Mouse (Mus musculus) hindbrain, embryonic 15.5 days (tissue): Measurements from ENCODE around the gene Tprg. TPM values are rescaled to one million over a fixed set of nuclear protein-coding genes. Genes with fewer than 3 reads are reported as not detected.

ENCODE experiments used
- ATAC-seq: fragments of 200-750 bp; cut with Nextera tagmentation; 2 replicates; pipeline ENCODE4 v1.8.0; 2017; ENCODE audit warnings: low read depth, moderate number of reproducible peaks, moderate TSS enrichment; ENCODE audit not compliant: low FRiP score
- H3K27ac ChIP-seq: fragments of 300-500 bp; sonication (generic); replicated peaks from 2 replicates; pipeline ENCODE4 v1.5.1; 2015; ENCODE audit warnings: mild to moderate bottlenecking, inconsistent platforms
- H3K27me3 ChIP-seq: fragments of 300-500 bp; sonication (generic); 2 replicates; pipeline ENCODE4 v1.6.1; 2015; ENCODE audit warnings: control low read depth, inconsistent platforms
- H3K36me3 ChIP-seq: fragments of 300-500 bp; sonication (generic); 2 replicates; pipeline ENCODE4 v1.6.1; 2015; ENCODE audit warnings: control low read depth, inconsistent platforms
- H3K4me1 ChIP-seq: fragments of 300-500 bp; sonication (generic); replicated peaks from 2 replicates; pipeline ENCODE4 v1.6.1; 2015; ENCODE audit warnings: control low read depth, inconsistent platforms
- H3K4me2 ChIP-seq: fragments of 300-500 bp; sonication (generic); 2 replicates; pipeline ENCODE4 v1.6.1; 2015; ENCODE audit warnings: moderate library complexity, mild to moderate bottlenecking, inconsistent platforms
- H3K4me3 ChIP-seq: fragments of 300-500 bp; sonication (generic); 2 replicates; pipeline ENCODE4 v1.5.1; 2015; ENCODE audit warnings: mild to moderate bottlenecking, inconsistent platforms
- H3K9ac ChIP-seq: fragments of 300-500 bp; sonication (generic); 2 replicates; pipeline ENCODE4 v1.6.1; 2015; ENCODE audit warnings: inconsistent platforms
- H3K9me3 ChIP-seq: fragments of 300-500 bp; sonication (generic); 2 replicates; pipeline ENCODE4 v1.6.1; 2016; ENCODE audit warnings: control low read depth, inconsistent platforms
- WGBS: fragments of 180-500 bp; shearing (Covaris S2); methylation state at CpG from one replicate; pipeline ENCODE4 v1.1.7; 2015; 5-methylcytosine and 5-hydroxymethylcytosine counted together
- polyA plus RNA-seq: library from polyadenylated mRNA; unstranded; fragments of >200 nt; fragmentation: Nextera tagmentation; extraction: Ambion mirVana; gene quantifications from 2 replicates; pipeline ENCODE4 v1.2.1, GENCODE M21; 2015

Gene Tprg
- polyA plus RNA-seq, 1 experiment from 2014 or later, result not detected

- no peaks in the 10 kb centered on the region for H3K27me3 ChIP-seq
- ATAC-seq, result no peak
- no peaks in the 10 kb centered on the region for H3K9me3 ChIP-seq
- H3K4me1 ChIP-seq, result peaks cover 3% of the 10 kb centered on the region; the same call in 1 of the 2 replicates
- no peak overlapping the region for H3K4me3 ChIP-seq
- H3K9ac ChIP-seq, result no peak overlapping the region
- WGBS, result 75% methylated on average over 4 of the region's 4 CpGs
- no peak overlapping the region for H3K27ac ChIP-seq
- no peak overlapping the region for H3K4me2 ChIP-seq
- no peaks in the 10 kb centered on the region for H3K36me3 ChIP-seq
Measured at GRCm38 (mm10) chr16:25268276-25268675, 18.3 kb upstream of the Tprg start.

- ATAC-seq, result no peak
- no peaks in the 10 kb centered on the region for H3K27me3 ChIP-seq
- H3K9ac ChIP-seq, result no peak overlapping the region
- H3K4me1 ChIP-seq, result no peaks in the 10 kb centered on the region
- H3K36me3 ChIP-seq, result no peaks in the 10 kb centered on the region
- no peaks in the 10 kb centered on the region for H3K9me3 ChIP-seq
- H3K4me2 ChIP-seq, result no peak overlapping the region
- 88% methylated on average over 4 of the region's 4 CpGs for WGBS
- no peak overlapping the region for H3K4me3 ChIP-seq
- H3K27ac ChIP-seq, result no peak overlapping the region
Measured at GRCm38 (mm10) chr16:25282563-25282962, 4.1 kb upstream of the Tprg start.

- Histone ChIP-seq H3K27me3 (no peaks in the 10 kb centered on the region), H3K9me3 (no peaks in the 10 kb centered on the region), H3K4me2 (no peak overlapping the region), H3K9ac (no peak overlapping the region), H3K4me1 (no peaks in the 10 kb centered on the region), H3K27ac (no peak overlapping the region), H3K4me3 (no peak overlapping the region), H3K36me3 (no peaks in the 10 kb centered on the region)
- ATAC-seq, result no peak
- 78% methylated on average over 2 of the region's 2 CpGs for WGBS
Measured at GRCm38 (mm10) chr16:25293753-25294152, 7.1 kb downstream of the Tprg start.

GRCm38 (mm10) chr16:25295546-25295945, 8.9 kb downstream of the Tprg start:
- Histone ChIP-seq H3K27ac (no peak overlapping the region), H3K9me3 (no peaks in the 10 kb centered on the region), H3K4me1 (no peaks in the 10 kb centered on the region), H3K4me3 (no peak overlapping the region), H3K4me2 (no peak overlapping the region), H3K9ac (no peak overlapping the region), H3K27me3 (no peaks in the 10 kb centered on the region), H3K36me3 (no peaks in the 10 kb centered on the region)
- WGBS, result 92% methylated on average over 11 of the region's 11 CpGs
- ATAC-seq, result no peak

- Histone ChIP-seq H3K27ac (no peak overlapping the region), H3K4me2 (no peak overlapping the region), H3K4me3 (no peak overlapping the region), H3K4me1 (no peaks in the 10 kb centered on the region), H3K9ac (no peak overlapping the region), H3K27me3 (no peaks in the 10 kb centered on the region), H3K9me3 (no peaks in the 10 kb centered on the region), H3K36me3 (no peaks in the 10 kb centered on the region)
- no peak for ATAC-seq
- 88% methylated on average over 5 of the region's 5 CpGs for WGBS
Measured at GRCm38 (mm10) chr16:25296746-25297145, 10.1 kb downstream of the Tprg start.

- Histone ChIP-seq H3K27ac (no peak overlapping the region), H3K9ac (no peak overlapping the region), H3K4me1 (no peaks in the 10 kb centered on the region), H3K9me3 (no peaks in the 10 kb centered on the region), H3K4me3 (no peak overlapping the region), H3K27me3 (no peaks in the 10 kb centered on the region), H3K36me3 (no peaks in the 10 kb centered on the region), H3K4me2 (no peak overlapping the region)
- WGBS, result 43% methylated on average over 1 of the region's 1 CpGs
- no peak for ATAC-seq
Measured at GRCm38 (mm10) chr16:25298204-25298603, 11.6 kb downstream of the Tprg start.

GRCm38 (mm10) chr16:25302616-25303015, 16.0 kb downstream of the Tprg start:
- H3K9ac ChIP-seq, result no peak overlapping the region
- no peak overlapping the region for H3K27ac ChIP-seq
- H3K4me3 ChIP-seq, result no peak overlapping the region
- no peaks in the 10 kb centered on the region for H3K27me3 ChIP-seq
- ATAC-seq, result no peak
- 92% methylated on average over 4 of the region's 4 CpGs for WGBS
- H3K9me3 ChIP-seq, result no peaks in the 10 kb centered on the region
- no peaks in the 10 kb centered on the region for H3K36me3 ChIP-seq
- H3K4me2 ChIP-seq, result no peak overlapping the region
- no peaks in the 10 kb centered on the region for H3K4me1 ChIP-seq

GRCm38 (mm10) chr16:25314006-25314405, 27.4 kb downstream of the Tprg start:
- ATAC-seq, result no peak
- 86% methylated on average over 5 of the region's 5 CpGs for WGBS
- no peak overlapping the region for H3K9ac ChIP-seq

GRCm38 (mm10) chr16:25315090-25315489, 28.5 kb downstream of the Tprg start:
- H3K9me3 ChIP-seq, result no peaks in the 10 kb centered on the region
- H3K27me3 ChIP-seq, result no peaks in the 10 kb centered on the region
- no peak overlapping the region for H3K4me3 ChIP-seq
- ATAC-seq, result no peak
- no peaks in the 10 kb centered on the region for H3K4me1 ChIP-seq
- H3K9ac ChIP-seq, result no peak overlapping the region
- H3K27ac ChIP-seq, result no peak overlapping the region
- H3K36me3 ChIP-seq, result no peaks in the 10 kb centered on the region
- no peak overlapping the region for H3K4me2 ChIP-seq
- WGBS, result 80% methylated on average over 3 of the region's 3 CpGs

More at GRCm38 (mm10) chr16:25314006-25314405, 27.4 kb downstream of the Tprg start:
- Histone ChIP-seq H3K27ac (no peak overlapping the region), H3K27me3 (no peaks in the 10 kb centered on the region), H3K4me3 (no peak overlapping the region), H3K9me3 (no peaks in the 10 kb centered on the region), H3K4me1 (no peaks in the 10 kb centered on the region), H3K4me2 (no peak overlapping the region), H3K36me3 (no peaks in the 10 kb centered on the region)

GRCm38 (mm10) chr16:25325631-25326238, 39.1 kb downstream of the Tprg start:
- 85% methylated on average over 2 of the region's 2 CpGs for WGBS
- Histone ChIP-seq H3K4me1 (no peaks in the 10 kb centered on the region), H3K9ac (no peak overlapping the region), H3K27me3 (no peaks in the 10 kb centered on the region), H3K9me3 (no peaks in the 10 kb centered on the region), H3K4me3 (no peak overlapping the region), H3K4me2 (no peak overlapping the region), H3K27ac (no peak overlapping the region), H3K36me3 (no peaks in the 10 kb centered on the region)
- no peak for ATAC-seq

GRCm38 (mm10) chr16:25333279-25334219, 46.9 kb downstream of the Tprg start:
- Histone ChIP-seq H3K27ac (no peak overlapping the region), H3K9ac (no peak overlapping the region), H3K9me3 (no peaks in the 10 kb centered on the region), H3K4me1 (no peaks in the 10 kb centered on the region), H3K36me3 (no peaks in the 10 kb centered on the region), H3K4me3 (no peak overlapping the region), H3K27me3 (no peaks in the 10 kb centered on the region), H3K4me2 (no peak overlapping the region)
- no peak for ATAC-seq
- WGBS, result 52% methylated on average over 10 of the region's 10 CpGs

- ATAC-seq, result no peak
- H3K9ac ChIP-seq, result no peak overlapping the region
- no peak overlapping the region for H3K27ac ChIP-seq
- no peak overlapping the region for H3K4me3 ChIP-seq
- no peaks in the 10 kb centered on the region for H3K9me3 ChIP-seq
- WGBS, result 29% methylated on average over 4 of the region's 4 CpGs
- no peaks in the 10 kb centered on the region for H3K36me3 ChIP-seq
- H3K27me3 ChIP-seq, result no peaks in the 10 kb centered on the region
- H3K4me2 ChIP-seq, result no peak overlapping the region
- no peaks in the 10 kb centered on the region for H3K4me1 ChIP-seq
Measured at GRCm38 (mm10) chr16:25335058-25335703, 48.6 kb downstream of the Tprg start.
